Mouse (Mus musculus): ENCODE measurements around the gene Fam122c. TPM values are rescaled to one million over a fixed set of nuclear protein-coding genes. Genes with fewer than 3 reads are reported as not detected.

Fam122c gene
- total RNA-seq, 2 experiments from 2014 or later: not detected

GRCm38 (mm10) chrX:53364668-53365383, 91.6 kb downstream of the Fam122c start:
- intact Hi-C loops (cut with DNase I): no loop called here
- no peak for DNase-seq (ENCODE audit: extremely low spot score in 1 of 2, low spot score in 2 of 2)

GRCm38 (mm10) chrX:53369534-53370365, 96.5 kb downstream of the Fam122c start:
- DNase-seq (ENCODE audit: extremely low spot score in 1 of 2, low spot score in 2 of 2): peak in 1 of 2 experiments; percentile 35
- intact Hi-C loops (cut with DNase I): no loop called here

GRCm38 (mm10) chrX:53370366-53370740, 97.1 kb downstream of the Fam122c start, which contains the start of gene Mospd1:
Gene Mospd1, minus strand, starts transcription at chrX:53370502.
- peak; percentile 69 to 93 for DNase-seq (ENCODE audit: extremely low spot score in 1 of 2, low spot score in 2 of 2)
- intact Hi-C loops (cut with DNase I): no loop called here

Other genes with a start within 250 kb of the Fam122c start
- not detected for gene Plac1, start 33.3 kb upstream of the Fam122c start, total RNA-seq (2021)
- gene Fam122b, start 3.6 kb upstream of the Fam122c start, total RNA-seq (2021): 1 to 10 TPM; 3.2 to 3.4 TPM
- 10 to 100 TPM; 15.5 to 15.6 TPM for gene Mospd1, start 97.1 kb downstream of the Fam122c start, total RNA-seq (2021)
- gene Etd, start 161.5 kb downstream of the Fam122c start, total RNA-seq (2021): not detected